Mouse (Mus musculus) bone marrow macrophage, adult 2 months (primary cell): ENCODE results near the gene Ankrd13a. TPM values are rescaled to one million over a fixed set of nuclear protein-coding genes. Genes with fewer than 3 reads are reported as not detected.

Source experiments
- H3K27ac ChIP-seq: 2 replicates; pipeline ENCODE4 v1.5.1; 2012; ENCODE audit warnings: low read depth, low read length; ENCODE audit not compliant: insufficient read depth
- H3K4me1 ChIP-seq: 2 replicates; pipeline ENCODE4 v1.6.1; 2012; ENCODE audit warnings: low read length; ENCODE audit not compliant: control insufficient read depth, insufficient read depth
- H3K4me3 ChIP-seq: 2 replicates; pipeline ENCODE4 v1.5.1; 2012; ENCODE audit warnings: mild to moderate bottlenecking, low read length, moderate library complexity; ENCODE audit not compliant: insufficient read depth
- CTCF ChIP-seq: IDR thresholded peaks from 2 replicates; pipeline ENCODE4 v1.5.1; 2012; ENCODE audit warnings: low read depth, mild to moderate bottlenecking, low read length, moderate library complexity
- POLR2A ChIP-seq: IDR thresholded peaks from 2 replicates; pipeline ENCODE4 v1.6.1; 2012; ENCODE audit warnings: mild to moderate bottlenecking, low read depth, low read length, borderline replicate concordance
- polyA plus RNA-seq: library from polyadenylated mRNA; stranded (reverse); fragments of >200 nt; gene quantifications from 2 replicates; pipeline ENCODE4 v1.2.4, GENCODE M21; 2012; ENCODE audit not compliant: missing spikeins, insufficient read depth, insufficient read length

Gene Ankrd13a
- polyA plus RNA-seq, 1 experiment, result 116 TPM

DNA sequence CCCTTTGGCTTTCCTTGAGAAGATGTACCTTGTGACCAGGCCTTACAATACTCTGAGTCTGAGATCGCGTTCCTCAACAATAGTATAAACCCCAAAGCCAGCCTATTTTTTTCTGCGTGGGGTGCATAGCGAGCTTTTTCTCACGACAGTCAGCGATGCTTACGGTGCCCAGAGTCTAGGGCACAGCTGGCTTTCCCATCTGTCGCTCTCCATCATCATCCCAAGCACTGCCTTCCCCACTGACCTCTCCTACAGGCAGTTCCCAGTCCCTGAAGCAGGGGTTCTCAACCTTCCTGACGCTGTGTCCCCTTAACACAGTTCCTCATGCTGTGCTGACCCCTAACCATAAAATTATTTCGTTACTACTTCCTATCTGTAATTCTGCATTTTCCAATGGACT lies 31.9 kb upstream of the Ankrd13a start:
- TF ChIP-seq CTCF (no peak), POLR2A (no peak)
- H3K4me3 ChIP-seq, result no peak overlapping the region
- H3K27ac ChIP-seq, result no peak overlapping the region
- peaks cover 22% of the 10 kb centered on the region for H3K4me1 ChIP-seq

DNA sequence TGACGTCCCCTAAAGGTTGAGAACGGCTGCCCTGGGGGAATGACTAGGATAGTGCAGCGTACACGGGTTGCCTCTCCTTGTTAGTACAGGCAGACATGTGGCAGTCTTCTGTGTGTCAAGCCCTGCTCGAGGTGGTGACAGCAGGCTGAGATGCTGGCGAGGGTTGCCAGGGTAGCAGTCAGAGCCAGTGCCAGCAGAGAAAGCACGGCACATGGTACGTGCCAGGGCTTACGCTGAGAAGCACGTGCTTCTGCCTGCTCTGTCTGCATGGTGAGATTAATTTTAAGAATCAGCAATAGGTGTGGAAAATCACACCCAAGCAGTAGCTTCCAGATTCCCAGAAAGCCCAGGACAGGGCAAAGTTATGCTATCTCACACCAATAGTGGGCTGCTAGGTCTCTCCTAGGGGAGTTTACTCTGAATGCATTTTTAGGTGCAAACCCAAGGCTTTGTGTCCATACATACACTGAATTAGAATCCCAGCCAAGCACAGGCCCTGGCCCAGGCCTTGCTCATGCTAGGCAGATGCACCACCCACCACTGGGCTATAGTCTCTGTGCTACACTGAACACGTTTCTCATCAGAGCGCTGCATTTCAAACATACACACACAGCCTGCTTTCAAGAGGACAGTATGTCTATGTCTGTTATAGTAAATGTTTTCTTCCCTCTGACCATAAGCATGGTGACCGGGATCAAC lies 31.3 kb upstream of the Ankrd13a start:
- TF ChIP-seq CTCF, result no peak
- no peak for TF ChIP-seq POLR2A
- Histone ChIP-seq H3K4me3 (no peak overlapping the region), H3K4me1 (peaks cover 19% of the 10 kb centered on the region), H3K27ac (no peak overlapping the region)

DNA sequence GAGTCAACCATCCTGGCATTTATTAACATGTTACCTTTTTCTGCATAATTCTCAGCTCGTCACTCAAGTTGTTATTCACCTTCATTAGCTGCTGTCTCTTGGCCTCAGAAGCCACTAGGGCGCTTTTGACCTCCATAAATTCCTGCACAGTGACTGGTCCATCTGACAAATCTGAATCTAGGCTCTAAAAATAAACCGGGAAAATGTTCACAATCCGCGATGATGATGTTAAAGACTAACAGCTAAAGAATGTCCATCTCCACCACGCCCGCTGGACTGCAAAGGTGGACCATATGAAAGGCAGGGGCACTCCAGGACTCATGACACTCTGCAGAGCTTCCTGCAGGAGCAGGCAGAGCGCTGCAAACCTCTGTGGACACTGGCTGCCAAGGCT lies 30.8 kb upstream of the Ankrd13a start:
- Histone ChIP-seq H3K27ac (no peak overlapping the region), H3K4me1 (peaks cover 15% of the 10 kb centered on the region), H3K4me3 (no peak overlapping the region)
- TF ChIP-seq CTCF, result no peak
- no peak for TF ChIP-seq POLR2A

DNA sequence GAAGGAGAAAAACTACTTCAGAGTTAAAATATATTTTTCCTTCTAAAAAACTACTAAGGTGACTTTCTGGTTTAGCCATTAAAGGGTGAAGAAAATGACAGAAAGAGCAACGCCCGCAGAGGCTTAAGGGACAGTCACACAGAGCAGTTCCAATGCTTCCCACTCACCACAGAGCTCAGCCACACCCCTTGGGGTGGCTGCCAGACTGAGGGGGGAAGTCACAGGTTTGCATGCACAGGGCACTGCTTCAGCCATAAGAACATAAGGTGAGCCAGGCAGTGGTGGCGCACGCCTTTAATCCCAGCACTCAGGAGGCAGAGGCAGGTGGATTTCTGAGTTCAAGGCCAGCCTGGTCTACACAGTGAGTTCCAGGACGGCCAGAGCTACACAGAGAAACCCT lies 28.9 kb upstream of the Ankrd13a start:
- Histone ChIP-seq H3K27ac (no peak overlapping the region), H3K4me3 (no peak overlapping the region), H3K4me1 (peaks cover 2% of the 10 kb centered on the region; the same call in 1 of the 2 replicates)
- no peak for TF ChIP-seq CTCF
- no peak for TF ChIP-seq POLR2A

DNA sequence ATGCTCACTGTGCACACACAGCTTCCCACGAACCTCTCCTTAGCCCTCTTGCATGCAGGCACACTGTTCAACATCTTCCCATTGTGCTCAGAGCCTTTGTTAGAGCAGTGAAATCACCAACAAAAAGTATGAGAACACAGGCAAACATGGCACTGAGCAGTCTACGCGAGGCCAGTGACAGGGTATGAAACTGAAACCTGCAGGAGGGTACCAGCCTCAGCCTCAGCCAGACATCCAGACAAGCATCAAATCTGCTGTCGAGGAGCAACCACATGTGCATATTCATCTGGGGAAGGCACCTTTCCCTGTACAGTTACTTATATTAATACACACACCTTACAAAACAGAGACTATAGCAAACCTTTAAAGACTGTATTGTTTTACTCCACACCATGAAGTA lies 27.6 kb upstream of the Ankrd13a start:
- Histone ChIP-seq H3K4me3 (no peak overlapping the region), H3K27ac (no peak overlapping the region), H3K4me1 (peaks cover 2% of the 10 kb centered on the region; the same call in 1 of the 2 replicates)
- TF ChIP-seq CTCF (no peak), POLR2A (no peak)

DNA sequence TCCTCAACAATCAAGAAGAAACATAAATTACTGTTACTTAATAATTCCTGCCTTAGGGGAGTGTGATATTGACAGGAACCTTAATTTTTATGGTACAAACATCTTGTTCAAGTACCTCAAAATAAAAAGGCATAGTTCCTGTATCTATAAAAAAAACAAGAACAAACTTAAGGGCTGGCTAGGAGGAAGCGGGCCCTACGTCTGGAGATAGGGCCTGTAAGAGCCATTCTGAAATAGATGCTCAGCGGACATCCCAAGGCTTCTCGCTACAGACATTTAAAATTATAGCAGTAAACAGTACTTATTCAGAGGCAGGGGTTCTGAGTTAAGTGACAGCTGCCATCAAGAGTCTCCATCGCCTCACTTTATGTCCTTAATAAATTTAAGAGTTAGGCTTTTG lies 27.0 kb upstream of the Ankrd13a start:
- H3K4me1 ChIP-seq, result peaks cover 2% of the 10 kb centered on the region; the same call in 1 of the 2 replicates
- no peak for TF ChIP-seq CTCF
- TF ChIP-seq POLR2A, result no peak
- H3K27ac ChIP-seq, result no peak overlapping the region
- no peak overlapping the region for H3K4me3 ChIP-seq

DNA sequence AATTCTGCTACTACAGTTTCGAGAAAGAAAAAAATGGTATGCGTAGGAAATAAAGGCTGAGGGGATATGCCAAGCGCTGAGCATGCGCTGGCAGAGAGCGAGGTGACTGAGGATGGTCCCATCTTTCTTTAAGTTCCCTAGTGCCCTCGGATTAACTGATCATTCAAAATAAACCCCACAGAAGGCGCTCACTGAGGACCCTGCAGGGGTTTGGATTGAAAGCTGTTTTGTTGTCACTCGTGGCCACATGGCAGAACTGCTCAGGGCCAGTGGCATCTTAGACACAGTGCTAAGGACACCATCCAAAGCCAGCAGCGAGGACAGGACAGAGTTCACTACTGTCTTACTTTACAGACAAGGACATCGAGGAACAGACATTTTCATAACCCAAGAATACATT lies 24.2 kb upstream of the Ankrd13a start:
- TF ChIP-seq POLR2A (no peak), CTCF (no peak)
- Histone ChIP-seq H3K4me3 (no peak overlapping the region), H3K27ac (no peak overlapping the region), H3K4me1 (peaks cover 2% of the 10 kb centered on the region; the same call in 1 of the 2 replicates)

DNA sequence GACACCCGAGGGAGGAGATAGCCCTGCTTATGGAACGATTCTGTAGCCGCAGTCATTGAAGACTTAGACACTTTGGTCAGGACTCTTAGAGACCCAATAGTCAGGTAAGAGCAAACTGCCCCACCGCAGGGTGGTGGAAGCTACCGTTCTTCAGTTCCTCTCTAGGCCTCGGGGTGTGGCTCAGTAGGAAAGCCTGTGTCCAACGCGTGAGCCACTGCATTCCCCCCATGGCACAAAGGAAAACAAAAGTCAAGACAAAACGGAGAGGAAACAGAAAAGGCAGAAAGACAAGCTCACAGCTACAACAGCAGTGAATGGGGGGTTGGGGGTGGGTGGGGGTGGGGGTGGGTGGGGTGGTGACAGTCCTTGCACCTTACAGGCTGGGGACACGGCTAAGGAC lies 22.1 kb upstream of the Ankrd13a start:
- H3K27ac ChIP-seq, result no peak overlapping the region
- TF ChIP-seq POLR2A (no peak), CTCF (no peak)
- no peaks in the 10 kb centered on the region for H3K4me1 ChIP-seq
- no peak overlapping the region for H3K4me3 ChIP-seq

DNA sequence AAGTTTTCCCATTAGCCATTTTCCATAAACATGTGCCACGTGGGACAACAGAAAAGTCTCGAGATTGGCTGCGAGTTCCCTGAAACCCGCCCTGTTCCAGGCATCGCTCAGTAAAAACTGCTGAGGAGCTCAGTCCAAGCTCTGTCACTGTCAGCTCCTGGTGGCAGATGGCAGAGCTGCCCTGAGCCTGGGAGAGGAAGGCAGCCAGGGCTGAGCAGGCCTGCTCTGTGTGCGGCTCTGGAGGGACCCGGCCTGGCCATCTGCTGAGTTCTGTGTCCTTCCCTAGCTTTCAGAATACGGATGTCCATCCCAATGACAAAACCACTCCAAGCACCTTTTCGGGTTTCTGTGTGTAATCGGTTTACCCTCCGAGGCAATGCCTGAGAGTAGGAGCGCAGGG lies 21.1 kb upstream of the Ankrd13a start:
- Histone ChIP-seq H3K27ac (no peak overlapping the region), H3K4me3 (no peak overlapping the region), H3K4me1 (no peaks in the 10 kb centered on the region)
- TF ChIP-seq CTCF, result no peak
- no peak for TF ChIP-seq POLR2A

DNA sequence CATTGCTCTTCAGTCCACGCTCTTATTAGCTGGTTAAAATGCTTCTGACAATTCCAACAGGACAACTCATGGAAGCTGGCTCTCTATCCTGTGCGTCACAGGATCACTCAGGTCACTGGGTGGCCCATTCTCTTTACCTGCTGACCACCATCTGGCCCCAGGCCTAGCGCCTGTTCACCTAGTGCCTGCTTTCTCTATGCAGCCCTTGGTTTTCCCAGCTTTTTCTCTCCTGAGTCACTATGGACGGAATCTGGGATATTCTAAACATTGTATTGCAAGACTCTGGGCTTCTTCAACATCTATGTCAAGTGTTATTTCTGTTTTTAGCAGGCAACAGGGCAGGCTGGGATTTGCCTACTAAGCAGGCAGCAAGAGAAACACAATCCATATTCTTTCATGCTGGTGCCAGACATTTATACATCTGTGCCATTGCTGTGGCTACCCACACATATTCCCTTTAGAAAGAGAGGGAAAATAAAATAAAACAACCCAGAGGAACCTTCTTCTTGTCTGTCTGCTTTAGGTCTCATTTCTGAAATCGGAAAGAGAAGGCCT lies 14.9 kb upstream of the Ankrd13a start:
- Histone ChIP-seq H3K27ac (no peak overlapping the region), H3K4me1 (no peaks in the 10 kb centered on the region), H3K4me3 (no peak overlapping the region)
- TF ChIP-seq CTCF (no peak), POLR2A (no peak)

DNA sequence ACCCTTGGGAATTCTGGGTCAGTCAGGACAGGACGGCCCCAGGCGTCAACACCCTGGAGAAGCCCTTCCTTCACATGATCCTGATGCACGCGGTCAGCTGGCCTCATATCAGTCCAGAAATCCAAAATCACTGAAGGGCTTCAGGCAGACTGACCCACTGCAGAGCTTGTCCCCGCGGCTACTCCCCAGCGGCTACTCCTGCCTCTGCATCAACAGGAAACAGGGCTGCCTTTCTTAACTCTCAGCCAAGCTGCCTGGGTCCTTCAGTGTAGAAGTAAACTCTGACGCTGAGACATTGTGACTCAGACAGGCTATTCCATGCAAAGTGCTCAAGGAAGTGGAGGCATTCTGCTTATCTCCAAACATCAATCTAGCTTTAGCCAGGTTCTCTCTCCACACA lies 12.5 kb upstream of the Ankrd13a start:
- Histone ChIP-seq H3K27ac (no peak overlapping the region), H3K4me3 (no peak overlapping the region), H3K4me1 (peaks cover 13% of the 10 kb centered on the region)
- TF ChIP-seq CTCF (no peak), POLR2A (no peak)
